Mouse (Mus musculus): ENCODE data around the gene Fpgs. TPM values are rescaled to one million over a fixed set of nuclear protein-coding genes. Genes with fewer than 3 reads are reported as not detected.

Fpgs gene
- polyA plus RNA-seq, 1 experiment from 2014 or later: 36.1 TPM

GRCm38 (mm10) chr2:32665345-32665744 is 38.6 kb downstream of the Fpgs start:
- Histone ChIP-seq H3K27me3 (ENCODE audit: insufficient read depth, low read length) (no peaks in the 10 kb centered on the region), H3K4me3 (replicated peaks; ENCODE audit: low read depth, low read length) (no peak overlapping the region), H3K9me3 (replicated peaks; ENCODE audit: low read length) (no peaks in the 10 kb centered on the region), H3K9ac (ENCODE audit: low read depth, low read length) (no peak overlapping the region), H3K4me2 (ENCODE audit: low read length) (no peak overlapping the region), H3K27ac (no peak overlapping the region), H3K4me1 (replicated peaks; ENCODE audit: insufficient read depth, low read length) (0 out of 2 replicates have a peak, but pooled peaks cover 5% of the 10 kb centered on the region), H3K36me3 (ENCODE audit: insufficient read depth, low read length) (no peaks in the 10 kb centered on the region)
- WGBS: 66% methylated on average over 8 of the region's 8 CpGs
- DNase-seq (ENCODE audit: low spot score) (no peak), ATAC-seq (replicated peaks; ENCODE audit: low FRiP score, low read depth) (0 out of 2 replicates have a peak, but pooled peaks have one; percentile 21)
- TF ChIP-seq CTCF (IDR thresholded peaks at IDR 0.05; ENCODE audit: low read depth): no peak

- Histone ChIP-seq H3K4me3 (replicated peaks; ENCODE audit: low read depth, low read length) (no peak overlapping the region), H3K36me3 (ENCODE audit: insufficient read depth, low read length) (no peaks in the 10 kb centered on the region), H3K4me1 (replicated peaks; ENCODE audit: insufficient read depth, low read length) (0 out of 2 replicates have a peak, but pooled peaks cover 5% of the 10 kb centered on the region), H3K9ac (ENCODE audit: low read depth, low read length) (no peak overlapping the region), H3K27ac (peak overlapping the region; percentile 63; the same call in 1 of the 2 replicates), H3K9me3 (replicated peaks; ENCODE audit: low read length) (no peaks in the 10 kb centered on the region), H3K4me2 (ENCODE audit: low read length) (no peak overlapping the region), H3K27me3 (ENCODE audit: insufficient read depth, low read length) (no peaks in the 10 kb centered on the region)
- TF ChIP-seq CTCF (IDR thresholded peaks at IDR 0.05; ENCODE audit: low read depth): no peak
- ATAC-seq (replicated peaks; ENCODE audit: low FRiP score, low read depth): no peak
- DNase-seq (ENCODE audit: low spot score): no peak
- WGBS: 48% methylated on average over 5 of the region's 5 CpGs
Observed at GRCm38 (mm10) chr2:32662291-32662690, 41.7 kb downstream of the Fpgs start.

- Histone ChIP-seq H3K9ac (ENCODE audit: low read depth, low read length) (0 out of 2 replicates have a peak overlapping the region, but pooled peaks have one; percentile 15), H3K27ac (peak overlapping the region; percentile 63), H3K27me3 (ENCODE audit: insufficient read depth, low read length) (no peaks in the 10 kb centered on the region), H3K4me3 (replicated peaks; ENCODE audit: low read depth, low read length) (no peak overlapping the region), H3K4me2 (ENCODE audit: low read length) (no peak overlapping the region), H3K36me3 (ENCODE audit: insufficient read depth, low read length) (no peaks in the 10 kb centered on the region), H3K4me1 (replicated peaks; ENCODE audit: insufficient read depth, low read length) (0 out of 2 replicates have a peak, but pooled peaks cover 5% of the 10 kb centered on the region), H3K9me3 (replicated peaks; ENCODE audit: low read length) (no peaks in the 10 kb centered on the region)
- DNase-seq (ENCODE audit: low spot score) (peak; percentile 59), ATAC-seq (replicated peaks; ENCODE audit: low FRiP score, low read depth) (peak; percentile 57)
- no peak for TF ChIP-seq CTCF (IDR thresholded peaks at IDR 0.05; ENCODE audit: low read depth)
- 34% methylated on average over 7 of the region's 7 CpGs for WGBS
Observed at GRCm38 (mm10) chr2:32661509-32662107, 42.3 kb downstream of the Fpgs start.

GRCm38 (mm10) chr2:32658873-32659272 is 45.1 kb downstream of the Fpgs start:
- no peak overlapping the region for H3K9ac ChIP-seq (ENCODE audit: low read depth, low read length)
- DNase-seq (ENCODE audit: low spot score): no peak
- H3K27ac ChIP-seq: no peak overlapping the region
- no peak for ATAC-seq (replicated peaks; ENCODE audit: low FRiP score, low read depth)
- H3K4me1 ChIP-seq (replicated peaks; ENCODE audit: insufficient read depth, low read length): peaks cover 29% of the 10 kb centered on the region
- TF ChIP-seq CTCF (IDR thresholded peaks at IDR 0.05; ENCODE audit: low read depth): no peak
- 88% methylated on average over 2 of the region's 2 CpGs for WGBS
- no peaks in the 10 kb centered on the region for H3K27me3 ChIP-seq (ENCODE audit: insufficient read depth, low read length)
- no peak overlapping the region for H3K4me3 ChIP-seq (replicated peaks; ENCODE audit: low read depth, low read length)
- H3K36me3 ChIP-seq (ENCODE audit: insufficient read depth, low read length): no peaks in the 10 kb centered on the region
- H3K4me2 ChIP-seq (ENCODE audit: low read length): no peak overlapping the region
- no peaks in the 10 kb centered on the region for H3K9me3 ChIP-seq (replicated peaks; ENCODE audit: low read length)

- H3K4me1 ChIP-seq (replicated peaks; ENCODE audit: insufficient read depth, low read length): peaks cover 30% of the 10 kb centered on the region
- WGBS: 18% methylated on average over 12 of the region's 12 CpGs
- DNase-seq (ENCODE audit: low spot score): peak; percentile 93
- no peak for TF ChIP-seq CTCF (IDR thresholded peaks at IDR 0.05; ENCODE audit: low read depth)
- H3K4me2 ChIP-seq (ENCODE audit: low read length): no peak overlapping the region
- no peaks in the 10 kb centered on the region for H3K9me3 ChIP-seq (replicated peaks; ENCODE audit: low read length)
- H3K27me3 ChIP-seq (ENCODE audit: insufficient read depth, low read length): no peaks in the 10 kb centered on the region
- H3K27ac ChIP-seq: peak overlapping the region; percentile 91
- ATAC-seq (replicated peaks; ENCODE audit: low FRiP score, low read depth): peak; percentile 80
- H3K36me3 ChIP-seq (ENCODE audit: insufficient read depth, low read length): no peaks in the 10 kb centered on the region
- no peak overlapping the region for H3K9ac ChIP-seq (ENCODE audit: low read depth, low read length)
- H3K4me3 ChIP-seq (replicated peaks; ENCODE audit: low read depth, low read length): no peak overlapping the region
Observed at GRCm38 (mm10) chr2:32655826-32656225, 48.1 kb downstream of the Fpgs start.

- Histone ChIP-seq H3K36me3 (ENCODE audit: insufficient read depth, low read length) (no peaks in the 10 kb centered on the region), H3K9me3 (replicated peaks; ENCODE audit: low read length) (no peaks in the 10 kb centered on the region), H3K4me3 (replicated peaks; ENCODE audit: low read depth, low read length) (no peak overlapping the region), H3K9ac (ENCODE audit: low read depth, low read length) (no peak overlapping the region; the same call in 1 of the 2 replicates), H3K4me2 (ENCODE audit: low read length) (0 out of 2 replicates have a peak overlapping the region, but pooled peaks have one; percentile 18), H3K27me3 (ENCODE audit: insufficient read depth, low read length) (no peaks in the 10 kb centered on the region), H3K27ac (peak overlapping the region; percentile 91), H3K4me1 (replicated peaks; ENCODE audit: insufficient read depth, low read length) (peaks cover 30% of the 10 kb centered on the region)
- 70% methylated on average over 3 of the region's 3 CpGs for WGBS
- no peak for ATAC-seq (replicated peaks; ENCODE audit: low FRiP score, low read depth)
- TF ChIP-seq CTCF (IDR thresholded peaks at IDR 0.05; ENCODE audit: low read depth): no peak
- no peak for DNase-seq (ENCODE audit: low spot score)
Observed at GRCm38 (mm10) chr2:32655394-32655744, 48.6 kb downstream of the Fpgs start.
